Mouse (Mus musculus) adrenal gland, adult 8-10 months (tissue): ENCODE results near the gene Trappc3l. TPM values are rescaled to one million over a fixed set of nuclear protein-coding genes. Genes with fewer than 3 reads are reported as not detected.
A peak's percentile ranks its signal among the peaks of the same experiment; 100 is the strongest.
"Not testable (repeated sequence)": the region's sequence is repeated elsewhere in the genome, so short reads cannot be mapped to it uniquely, and the experiment has no call there.

ENCODE experiments used
- DNase-seq: peaks from one replicate; pipeline ENCODE4 v3.0.0; 2022
- total RNA-seq, 4 experiments: library from RNA; stranded (reverse); gene quantifications; 2 replicates each; pipeline ENCODE4 v1.2.4; 2022

Gene Trappc3l
- total RNA-seq = not detected

- no peak for DNase-seq
Observed at GRCm38 (mm10) chr10:34037401-34037800, at the start of gene Trappc3l. TSS of gene Trappc3l (plus strand) at chr10:34037597.

GRCm38 (mm10) chr10:33996686-33997085 is 40.7 kb upstream of the Trappc3l start:
- DNase-seq = not testable (repeated sequence)

- no peak for DNase-seq
Observed at GRCm38 (mm10) chr10:33998397-33998796, 39.0 kb upstream of the Trappc3l start.

GRCm38 (mm10) chr10:34012581-34012980 is 24.8 kb upstream of the Trappc3l start:
- DNase-seq = no peak

GRCm38 (mm10) chr10:34013241-34013640 is 24.2 kb upstream of the Trappc3l start:
- DNase-seq = peak; percentile 36

GRCm38 (mm10) chr10:34018746-34019301 is 18.6 kb upstream of the Trappc3l start:
- no peak for DNase-seq

- peak; percentile 98 for DNase-seq
Observed at GRCm38 (mm10) chr10:34019302-34020075, 17.9 kb upstream of the Trappc3l start, which contains the start of gene Rwdd1. TSS of gene Rwdd1 (minus strand) at chr10:34019624.

GRCm38 (mm10) chr10:34030322-34030721 is 7.1 kb upstream of the Trappc3l start:
- no peak for DNase-seq

GRCm38 (mm10) chr10:34033630-34034305 is 3.6 kb upstream of the Trappc3l start:
- DNase-seq = peak; percentile 41

GRCm38 (mm10) chr10:34036587-34036986 is 810 bp upstream of the Trappc3l start:
- no peak for DNase-seq

- DNase-seq = no peak
Observed at GRCm38 (mm10) chr10:34044210-34044609, 6.8 kb downstream of the Trappc3l start, which contains the start of gene Calhm4. TSS of gene Calhm4 (minus strand) at chr10:34044310.

- DNase-seq = no peak
Observed at GRCm38 (mm10) chr10:34053987-34054386, 16.6 kb downstream of the Trappc3l start.

GRCm38 (mm10) chr10:34066591-34066990 is 29.2 kb downstream of the Trappc3l start:
- DNase-seq = no peak

GRCm38 (mm10) chr10:34069606-34070005 is 32.2 kb downstream of the Trappc3l start:
- DNase-seq = no peak

- DNase-seq = no peak
Observed at GRCm38 (mm10) chr10:34070999-34071492, 33.6 kb downstream of the Trappc3l start.

GRCm38 (mm10) chr10:34071650-34072049 is 34.3 kb downstream of the Trappc3l start:
- DNase-seq = no peak

GRCm38 (mm10) chr10:34074522-34075200 is 37.3 kb downstream of the Trappc3l start:
- DNase-seq = no peak

- DNase-seq = no peak
Observed at GRCm38 (mm10) chr10:34086514-34086913, 49.1 kb downstream of the Trappc3l start.

- DNase-seq = no peak
Observed at GRCm38 (mm10) chr10:34088515-34088914, 51.1 kb downstream of the Trappc3l start.

- no peak for DNase-seq
Observed at GRCm38 (mm10) chr10:34089517-34089916, 52.1 kb downstream of the Trappc3l start.

GRCm38 (mm10) chr10:34090481-34090880 is 53.1 kb downstream of the Trappc3l start:
- no peak for DNase-seq

- DNase-seq = no peak
Observed at GRCm38 (mm10) chr10:34091888-34092287, 54.5 kb downstream of the Trappc3l start.

- DNase-seq = no peak
Observed at GRCm38 (mm10) chr10:34095147-34095546, 57.8 kb downstream of the Trappc3l start.
